Mouse (Mus musculus) C2C12 (cell line): ENCODE measurements around the gene Cdca3.

ENCODE experiments used
- CEBPB ChIP-seq: IDR thresholded peaks from one replicate; pipeline ENCODE4 v1.6.1; 2011; ENCODE audit warnings: low read depth, mild to moderate bottlenecking, control low read depth, moderate library complexity
- CTCF ChIP-seq: IDR thresholded peaks from one replicate; pipeline ENCODE4 v1.5.1; 2011; ENCODE audit not compliant: control insufficient read depth, insufficient read depth, insufficient read length
- FOSL1 ChIP-seq: IDR thresholded peaks from one replicate; pipeline ENCODE4 v1.8.0; 2011; ENCODE audit warnings: mild to moderate bottlenecking, low read length; ENCODE audit not compliant: poor library complexity, insufficient read depth, severe bottlenecking
- MAX ChIP-seq: IDR thresholded peaks from one replicate; pipeline ENCODE4 v1.6.1; 2011; ENCODE audit warnings: mild to moderate bottlenecking, control low read depth
- MYOD1 ChIP-seq: IDR thresholded peaks from one replicate; pipeline ENCODE4 v1.6.1; 2011; ENCODE audit warnings: low read depth; ENCODE audit not compliant: control insufficient read depth, insufficient read length
- MYOG ChIP-seq: IDR thresholded peaks from one replicate; pipeline ENCODE4 v1.6.1; 2011; ENCODE audit not compliant: control insufficient read depth, insufficient read length; ENCODE audit errors: extremely low read depth
- USF1 ChIP-seq: IDR thresholded peaks from one replicate; pipeline ENCODE4 v1.6.1; 2011; ENCODE audit warnings: low read depth, mild to moderate bottlenecking, control low read depth, moderate library complexity

DNA sequence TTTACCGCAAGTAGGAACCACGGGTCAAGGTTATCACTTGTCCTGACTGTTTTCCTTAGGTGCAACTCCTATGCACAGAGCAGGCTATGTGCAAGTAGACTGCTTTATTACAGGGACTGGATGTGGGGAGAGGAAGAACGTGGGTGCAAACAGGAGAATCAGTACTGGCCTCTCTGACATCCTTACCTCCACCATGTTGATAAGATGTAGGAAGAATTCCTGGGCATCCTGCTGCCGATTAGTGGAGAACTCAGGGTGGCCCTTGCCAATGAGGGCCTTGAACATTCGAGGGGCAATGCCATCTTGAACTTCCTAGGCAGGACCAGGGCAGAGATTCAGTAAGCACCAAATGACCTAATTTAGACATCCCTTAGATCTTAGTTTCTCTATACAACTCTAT, 8.5 kb upstream of the Cdca3 start:
- no peak for TF ChIP-seq CTCF
- TF ChIP-seq MYOD1 = no peak
- no peak for TF ChIP-seq FOSL1
- TF ChIP-seq CEBPB = no peak
- no peak for TF ChIP-seq USF1
- no peak for TF ChIP-seq MAX
- TF ChIP-seq MYOG = no peak
